Mouse (Mus musculus) urinary bladder, postnatal 0 days (tissue): Measurements from ENCODE around the gene Olfr1106. TPM values are rescaled to one million over a fixed set of nuclear protein-coding genes. Genes with fewer than 3 reads are reported as not detected.

Experiments
- polyA plus RNA-seq: library from polyadenylated mRNA; unstranded; fragments of >200 nt; fragmentation: Nextera tagmentation; extraction: Ambion mirVana; gene quantifications from 2 replicates; pipeline ENCODE4 v1.2.1, GENCODE M21; 2015

Gene Olfr1106
- not detected in 2 replicates for polyA plus RNA-seq

DNA sequence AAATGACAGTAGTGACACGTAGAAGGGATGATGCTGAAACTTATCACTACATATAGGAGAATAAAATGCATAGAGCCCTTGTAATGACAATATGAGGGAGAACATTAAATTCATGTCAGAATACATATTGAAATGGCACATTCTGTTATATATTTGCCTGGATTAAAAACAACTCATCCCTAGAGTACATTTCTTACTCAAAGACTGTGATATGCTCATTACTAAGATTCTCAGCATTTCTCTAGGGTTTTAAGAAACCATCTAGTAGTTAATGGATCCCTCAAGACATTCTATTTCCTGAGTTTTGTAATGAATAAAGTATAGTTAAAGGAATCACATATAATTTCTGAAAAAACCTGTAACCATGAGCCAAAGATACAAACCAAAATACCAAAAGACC, at the start of gene Olfr1106:
TSS of gene Olfr1106 (minus strand) at position 101 of the 400 bp plus-strand sequence.

GRCm38 (mm10) chr2:87095908-87096307, 43.8 kb upstream of the Olfr1106 start, which contains the start of gene Olfr1109:
TSS of gene Olfr1109 (minus strand) at chr2:87096008.

DNA sequence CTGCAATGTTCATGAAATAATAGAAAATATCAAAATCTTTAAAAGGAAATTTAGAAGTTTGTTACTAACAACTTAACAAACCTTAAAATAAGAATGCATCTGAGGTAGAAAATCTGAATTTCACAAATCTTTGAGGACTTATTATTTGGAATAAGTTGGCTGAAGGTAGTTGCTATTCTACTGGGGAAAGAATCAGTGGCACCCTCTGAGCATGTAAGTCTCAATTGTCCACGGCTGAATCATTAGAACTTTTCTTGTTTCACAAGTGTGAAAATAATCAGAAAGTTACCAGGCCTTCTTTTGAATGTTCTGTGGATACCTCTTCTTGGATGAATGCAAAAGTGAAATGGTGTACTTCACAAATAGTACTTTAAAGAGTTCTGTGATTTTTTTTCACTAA, 23.6 kb upstream of the Olfr1106 start, which contains the start of gene Olfr1107:
TSS of gene Olfr1107 (minus strand) at position 101 of the 400 bp plus-strand sequence.

DNA sequence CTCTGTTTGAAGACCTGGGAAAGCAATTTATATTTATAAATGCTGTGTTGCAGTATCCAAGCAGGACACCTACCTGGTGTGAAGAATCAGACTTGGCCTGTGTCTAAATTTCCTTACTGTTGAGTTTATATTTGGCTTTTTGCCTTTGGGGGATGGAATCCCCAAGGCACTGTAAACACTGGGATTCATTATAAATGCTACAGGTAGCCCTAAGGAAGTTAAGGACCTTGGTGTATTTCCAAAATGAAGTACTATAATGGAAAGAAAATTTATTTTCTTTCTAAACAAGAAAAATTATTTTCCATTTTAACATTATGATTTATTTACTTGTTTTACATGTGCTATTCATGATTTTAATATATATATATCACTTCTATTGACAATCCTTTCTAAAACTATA, 15.6 kb downstream of the Olfr1106 start, which contains the start of gene Olfr1105:
TSS of gene Olfr1105 (minus strand) at position 101 of the 400 bp plus-strand sequence.

GRCm38 (mm10) chr2:87026980-87027379, 25.1 kb downstream of the Olfr1106 start, which contains the start of gene Olfr1104:
TSS of gene Olfr1104 (minus strand) at chr2:87027080.

DNA sequence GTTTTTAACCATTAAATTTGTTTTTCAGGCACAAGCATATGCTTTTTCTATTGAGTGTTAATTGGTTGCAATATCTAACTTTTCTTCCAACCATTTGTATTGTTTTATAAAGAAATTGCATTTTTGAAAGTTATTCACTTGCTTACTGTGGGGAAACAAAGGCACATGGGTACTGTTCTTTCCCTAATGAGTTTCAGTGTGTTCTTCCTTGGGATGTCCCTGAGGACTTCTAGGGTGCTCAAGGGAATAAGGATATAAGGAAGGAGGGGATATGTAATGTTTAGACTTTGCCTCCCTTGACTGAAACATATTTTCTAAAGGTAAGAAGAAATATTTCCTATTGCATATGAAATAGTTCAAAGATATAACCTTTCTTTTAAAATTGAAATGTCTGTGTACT, 54.0 kb downstream of the Olfr1106 start, which contains the start of gene Olfr1102:
TSS of gene Olfr1102 (plus strand) at position 301 of the 400 bp plus-strand sequence.

Other genes starting within 250 kb of the Olfr1106 start
- gene Olfr141, start 242.3 kb downstream of the Olfr1106 start, polyA plus RNA-seq, result not detected in 2 replicates
- not detected in 2 replicates for gene Olfr1094, start 227.6 kb downstream of the Olfr1106 start, polyA plus RNA-seq
- not detected in 2 replicates for gene Olfr1095, start 200.6 kb downstream of the Olfr1106 start, polyA plus RNA-seq
- not detected in 2 replicates for gene Gm13723, start 177.5 kb downstream of the Olfr1106 start, polyA plus RNA-seq
- not detected in 2 replicates for gene Olfr1097, start 160.1 kb downstream of the Olfr1106 start, polyA plus RNA-seq
- gene Olfr1098, start 127.7 kb downstream of the Olfr1106 start, polyA plus RNA-seq, result not detected in 2 replicates
- not detected in 2 replicates for gene Olfr1099, start 91.6 kb downstream of the Olfr1106 start, polyA plus RNA-seq
- not detected in 2 replicates for gene Olfr1100, start 72.3 kb downstream of the Olfr1106 start, polyA plus RNA-seq
- not detected in 2 replicates for gene Olfr1101, start 61.1 kb downstream of the Olfr1106 start, polyA plus RNA-seq
- not detected in 2 replicates for gene Olfr1102, start 53.9 kb downstream of the Olfr1106 start, polyA plus RNA-seq
- not detected in 2 replicates for gene Olfr1104, start 25.2 kb downstream of the Olfr1106 start, polyA plus RNA-seq
- gene Olfr1105, start 15.7 kb downstream of the Olfr1106 start, polyA plus RNA-seq, result not detected in 2 replicates
- gene Olfr1107, start 23.5 kb upstream of the Olfr1106 start, polyA plus RNA-seq, result not detected in 2 replicates
- gene Olfr1109, start 43.7 kb upstream of the Olfr1106 start, polyA plus RNA-seq, result not detected in 2 replicates
- not detected in 2 replicates for gene Olfr259, start 62.3 kb upstream of the Olfr1106 start, polyA plus RNA-seq
- gene Olfr1110, start 88.0 kb upstream of the Olfr1106 start, polyA plus RNA-seq, result not detected in 2 replicates
- gene Olfr1111, start 100.4 kb upstream of the Olfr1106 start, polyA plus RNA-seq, result not detected in 2 replicates
- gene Olfr1112, start 135.5 kb upstream of the Olfr1106 start, polyA plus RNA-seq, result not detected in 2 replicates
- gene Olfr1113, start 156.7 kb upstream of the Olfr1106 start, polyA plus RNA-seq, result not detected in 2 replicates
- not detected in 2 replicates for gene Olfr1115, start 195.7 kb upstream of the Olfr1106 start, polyA plus RNA-seq
- gene Olfr1116, start 215.3 kb upstream of the Olfr1106 start, polyA plus RNA-seq, result not detected in 2 replicates